Mouse (Mus musculus) T-helper 17 cell (primary cell): ENCODE results near the gene Hcn1.

ENCODE experiments used
- in situ Hi-C, 2 experiments: fragments of 300-600 bp; cut with MboI, MseI; formaldehyde crosslinking; loops; 1 replicate in 1 of 2; 2 replicates in 1 of 2; pipeline ENCODE4 v1.15.1; 2025; ENCODE audit warnings: high pct_unique_total_duplicates in 2 of 2

Hcn1 gene

DNA sequence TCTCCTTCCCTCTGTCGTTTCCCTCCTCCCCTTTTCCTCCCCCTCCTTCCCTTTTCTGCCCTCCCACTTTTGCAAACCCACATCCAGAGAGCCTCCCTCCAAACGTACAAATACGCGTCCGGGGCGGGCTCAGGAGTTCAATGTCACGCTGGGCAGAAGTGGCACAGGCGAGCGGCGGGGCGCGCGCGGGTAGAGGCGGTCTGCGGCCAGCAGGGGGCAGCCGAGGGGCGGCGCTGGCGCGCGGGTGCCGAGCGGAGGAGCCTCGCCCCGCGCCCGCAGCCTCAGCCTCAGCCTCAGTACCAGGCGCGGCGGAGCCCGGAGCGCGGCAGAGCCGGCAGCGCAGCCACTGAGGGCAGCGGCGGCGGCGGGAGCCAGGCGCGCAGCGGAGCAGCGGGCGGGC lies at the start of gene Hcn1:
Gene Hcn1 (plus strand): TSS at position 140 of the 400 bp plus-strand sequence.
- in situ Hi-C loops, result loop anchor here (5.0 to 10.0 kb wide), 2 partner anchors 753 to 755 kb away; no protein-coding TSS in a partner anchor

DNA sequence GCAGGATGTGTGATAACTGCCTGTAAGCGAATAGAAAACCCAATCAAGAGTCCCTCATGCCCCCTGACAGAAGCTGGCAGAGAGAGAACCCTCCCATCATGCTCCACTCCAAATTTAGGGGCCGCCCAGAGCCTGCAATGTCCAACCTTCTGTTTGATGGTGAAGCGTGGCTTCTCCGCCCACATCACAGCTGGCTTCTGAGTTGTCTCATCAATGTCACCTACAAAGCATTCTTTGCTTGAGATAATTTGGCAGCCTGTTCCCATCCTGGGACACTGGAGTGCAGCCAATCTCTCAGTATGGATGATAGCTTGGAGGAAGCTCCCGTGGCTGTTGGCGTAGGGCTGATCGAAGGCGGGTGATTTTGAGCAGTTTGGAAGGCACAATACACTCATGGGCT lies 34.9 kb upstream of the Hcn1 start:
- in situ Hi-C loops, result no loop called here

DNA sequence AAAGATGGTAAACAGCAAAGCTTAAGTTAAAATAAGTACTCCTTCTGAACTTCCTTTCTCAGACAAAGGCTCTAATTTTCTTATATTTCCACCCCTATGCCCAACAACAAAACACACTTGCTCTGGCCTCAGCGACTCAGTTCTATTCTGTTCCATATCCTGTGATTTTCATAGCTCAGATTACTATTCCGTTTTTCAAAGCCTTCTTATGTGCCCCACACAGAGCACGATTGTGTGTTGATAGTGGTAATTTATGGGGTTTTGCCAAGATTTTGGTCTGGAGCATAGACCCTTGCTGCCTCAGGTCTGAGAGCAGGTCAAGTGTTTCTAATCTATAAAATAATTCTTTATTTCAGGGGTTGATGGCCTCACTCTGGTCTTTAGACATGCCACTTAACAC lies 30.4 kb upstream of the Hcn1 start:
- in situ Hi-C loops, result no loop called here

DNA sequence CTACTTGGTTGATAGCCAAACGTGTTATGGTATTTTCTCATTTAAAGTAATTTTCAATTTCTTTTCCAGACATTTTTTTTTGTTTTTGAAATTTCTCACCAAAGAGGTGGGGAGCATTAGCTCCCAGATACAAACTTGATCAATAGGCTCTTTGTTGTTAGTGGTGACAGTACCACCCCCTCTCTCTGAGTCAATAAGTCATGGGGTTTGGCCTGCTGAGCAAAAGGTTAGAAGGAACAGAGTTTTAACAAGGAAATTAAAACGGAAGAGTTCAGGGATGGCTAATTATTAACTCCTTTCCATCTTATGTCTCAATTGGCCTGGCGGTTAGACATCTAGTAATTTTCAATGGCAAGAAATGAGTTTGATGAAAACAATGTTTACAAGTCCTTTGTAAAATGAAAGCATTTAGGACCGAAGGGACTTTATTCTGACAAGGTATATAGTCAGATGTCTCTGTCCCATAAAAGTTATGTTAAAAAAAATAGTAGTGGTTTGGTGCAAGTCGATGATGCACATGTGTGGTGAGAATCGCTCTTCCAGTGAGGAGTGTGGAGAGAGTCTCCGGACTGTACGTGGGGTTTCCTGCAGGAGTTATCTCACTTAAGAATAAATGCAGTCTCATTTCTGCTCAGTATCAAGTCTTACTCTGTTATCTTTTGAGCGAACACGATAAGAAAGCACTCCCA lies 7.5 kb upstream of the Hcn1 start:
- in situ Hi-C loops, result no loop called here

DNA sequence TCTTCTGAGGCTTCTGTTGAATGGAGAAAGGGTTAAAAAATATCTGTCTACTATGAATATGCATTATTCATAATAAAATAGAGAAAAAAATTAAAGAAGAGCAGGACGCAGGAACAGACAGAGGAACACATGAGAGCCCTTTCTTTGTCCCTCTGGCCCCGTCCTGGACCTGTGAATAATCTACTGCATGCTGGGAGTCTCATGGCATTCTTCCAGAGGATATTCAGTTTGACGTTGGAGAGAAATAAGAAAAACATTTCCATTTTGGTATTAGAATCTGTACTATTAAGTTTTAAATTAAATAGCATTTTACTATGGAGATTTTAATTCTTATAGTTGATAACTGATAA lies 7.0 kb upstream of the Hcn1 start:
- in situ Hi-C loops, result no loop called here

DNA sequence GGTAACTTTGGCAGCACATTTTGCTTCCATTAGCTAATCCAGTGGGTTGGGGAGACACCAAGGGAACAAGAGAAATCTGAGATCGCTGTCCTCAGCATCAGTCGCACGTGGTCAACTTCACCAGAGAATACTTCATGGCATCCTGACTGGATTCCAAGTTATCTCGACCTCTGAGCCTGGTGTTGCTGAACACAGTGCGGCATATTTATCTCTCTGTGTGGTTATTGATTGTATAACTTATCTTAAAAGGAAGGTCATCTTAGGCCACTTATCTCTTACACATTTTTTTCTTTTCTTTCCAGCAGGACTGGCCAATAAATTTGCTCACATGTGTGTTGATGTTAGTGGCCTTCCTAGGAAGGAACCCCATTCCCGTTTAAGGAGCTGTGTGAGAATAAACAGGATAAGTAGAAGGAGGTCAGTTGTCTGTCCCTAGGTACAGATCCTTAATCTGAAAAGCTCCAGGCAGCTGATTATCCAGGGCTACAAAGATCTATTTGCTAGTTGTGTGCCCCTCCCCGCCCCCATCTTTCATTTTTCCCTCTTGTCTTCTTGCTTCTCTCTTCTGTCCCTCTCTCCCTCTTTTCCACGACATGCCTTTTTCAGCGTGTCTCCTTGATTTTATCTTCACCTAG lies 672 bp upstream of the Hcn1 start:
- in situ Hi-C loops, result loop anchor here (5.0 to 10.0 kb wide), 2 partner anchors 753 to 756 kb away; no protein-coding TSS in a partner anchor

DNA sequence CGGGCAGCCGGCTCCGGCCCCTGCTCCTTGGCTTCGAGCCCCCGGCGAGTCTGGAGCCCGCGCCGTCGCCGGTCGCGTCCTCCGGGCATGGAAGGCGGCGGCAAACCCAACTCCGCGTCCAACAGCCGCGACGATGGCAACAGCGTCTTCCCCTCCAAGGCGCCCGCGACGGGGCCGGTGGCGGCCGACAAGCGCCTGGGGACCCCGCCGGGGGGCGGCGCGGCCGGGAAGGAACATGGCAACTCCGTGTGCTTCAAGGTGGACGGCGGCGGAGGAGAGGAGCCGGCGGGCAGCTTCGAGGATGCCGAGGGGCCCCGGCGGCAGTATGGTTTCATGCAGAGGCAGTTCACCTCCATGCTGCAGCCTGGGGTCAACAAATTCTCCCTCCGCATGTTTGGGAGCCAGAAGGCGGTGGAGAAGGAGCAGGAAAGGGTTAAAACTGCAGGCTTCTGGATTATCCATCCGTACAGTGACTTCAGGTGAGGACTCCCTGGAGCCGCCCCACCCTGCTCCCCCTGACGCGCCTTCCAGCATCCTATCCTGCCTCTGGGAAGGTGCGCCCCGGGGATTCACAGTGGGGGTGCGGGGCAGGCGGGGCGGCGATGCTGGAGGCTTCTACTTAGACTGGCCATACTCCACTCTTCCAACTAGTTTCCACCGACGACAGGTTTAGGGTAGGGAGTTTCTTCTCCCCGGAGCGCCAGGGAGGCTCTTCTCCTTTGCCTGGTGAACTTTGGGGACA lies 668 bp downstream of the Hcn1 start:
- in situ Hi-C loops, result loop anchor here (5.0 to 10.0 kb wide), 2 partner anchors 752 to 755 kb away; no protein-coding TSS in a partner anchor

DNA sequence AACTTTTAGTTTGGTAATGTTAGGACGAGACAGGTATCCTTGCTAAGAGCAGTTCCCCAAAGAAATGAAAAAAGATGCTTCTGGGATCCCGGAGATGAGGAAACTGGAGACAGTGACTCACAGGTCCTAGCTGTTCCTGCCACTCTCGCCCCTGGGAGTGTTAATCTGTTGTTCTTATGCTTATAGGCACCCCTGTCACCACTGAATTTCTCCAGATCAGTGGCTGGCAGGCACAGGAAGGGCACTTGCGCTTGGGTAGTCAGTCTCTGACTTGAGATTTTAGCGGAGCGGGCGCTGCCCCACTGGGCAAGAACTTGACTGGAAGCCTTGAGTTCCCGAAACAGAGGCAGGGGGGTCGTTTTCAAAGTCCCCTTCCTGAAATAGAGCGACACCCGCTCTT lies 1.3 kb downstream of the Hcn1 start:
- in situ Hi-C loops, result loop anchor here (5.0 to 10.0 kb wide), 2 partner anchors 751 to 754 kb away; no protein-coding TSS in a partner anchor

DNA sequence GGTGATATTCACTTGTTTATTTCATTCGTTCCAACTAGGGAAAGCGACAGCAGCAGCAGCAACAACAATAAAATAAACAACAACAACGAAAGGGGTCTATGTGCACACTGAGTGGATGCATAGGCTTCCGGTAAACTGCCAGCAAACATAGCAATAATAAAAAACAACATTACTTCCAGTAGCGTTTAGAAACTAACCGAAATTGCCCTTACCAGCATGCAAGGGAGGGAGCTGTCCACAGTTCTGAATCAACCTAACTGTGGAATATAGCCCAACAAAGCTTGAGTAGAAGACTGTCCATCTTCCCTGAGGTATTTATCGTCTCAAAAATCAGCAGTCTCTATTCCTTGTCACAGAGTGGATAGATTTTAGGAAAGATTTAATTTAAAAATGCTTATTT lies 2.0 kb downstream of the Hcn1 start:
- in situ Hi-C loops, result loop anchor here (5.0 to 10.0 kb wide), 2 partner anchors 751 to 753 kb away; no protein-coding TSS in a partner anchor

DNA sequence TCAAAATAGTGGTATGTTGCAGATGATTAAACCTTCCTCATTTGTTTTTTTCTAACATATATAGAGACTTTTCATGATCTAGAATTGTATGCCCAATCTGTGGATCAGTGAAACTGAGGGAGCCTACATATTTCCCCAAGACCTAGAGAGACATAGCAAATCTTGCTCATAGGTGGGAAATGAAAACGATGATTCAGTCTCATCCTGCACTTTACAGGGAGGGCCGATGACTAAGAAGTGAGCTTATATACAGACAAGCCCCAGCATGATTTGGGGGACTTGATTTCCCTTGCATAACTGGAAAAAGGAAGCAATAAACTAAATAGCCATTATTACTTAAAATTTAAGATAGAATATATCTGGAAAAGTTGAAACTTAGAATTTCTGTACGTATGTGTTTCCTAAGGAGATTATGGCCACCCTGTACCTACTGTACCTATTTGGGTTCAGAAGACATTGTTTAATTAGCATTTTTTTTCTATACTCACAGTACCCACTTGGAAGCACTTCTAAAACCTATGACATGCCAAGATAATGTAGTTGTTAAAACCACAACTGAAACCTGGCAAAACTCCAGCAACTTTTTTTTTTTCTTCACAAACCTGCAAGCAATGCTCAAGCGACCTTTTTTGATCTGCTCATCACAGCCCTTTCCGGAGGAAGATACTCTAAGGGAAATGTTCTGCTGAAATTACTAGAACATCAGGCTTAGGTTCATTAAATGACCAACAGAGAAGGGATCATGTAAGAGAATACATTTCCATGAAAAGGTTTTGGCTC lies 3.0 kb downstream of the Hcn1 start:
- in situ Hi-C loops, result loop anchor here (5.0 to 10.0 kb wide), 3 partner anchors 617 to 752 kb away; no protein-coding TSS in a partner anchor

DNA sequence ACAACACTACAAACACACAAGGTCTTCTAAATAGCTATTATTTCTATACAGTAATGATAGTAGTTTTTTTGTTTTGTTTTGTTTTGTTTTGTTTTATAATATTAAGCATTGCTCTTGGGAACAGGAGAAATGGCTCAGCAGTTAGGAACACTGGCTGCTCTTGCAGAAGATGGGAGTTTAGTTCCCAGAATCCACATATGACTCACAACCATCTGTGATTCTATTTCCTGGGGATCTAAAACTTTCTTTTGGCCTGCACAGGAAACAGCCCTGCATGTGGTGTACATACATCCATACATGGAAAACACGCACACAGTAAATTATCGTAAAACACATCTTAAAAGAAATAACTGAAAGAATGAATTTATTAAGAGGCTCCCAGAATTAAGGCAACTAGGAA lies 9.8 kb downstream of the Hcn1 start:
- in situ Hi-C loops, result loop anchor here in 1 of 2 experiments (10.0 kb wide), 1 partner anchor 373 kb away; no protein-coding TSS in a partner anchor

DNA sequence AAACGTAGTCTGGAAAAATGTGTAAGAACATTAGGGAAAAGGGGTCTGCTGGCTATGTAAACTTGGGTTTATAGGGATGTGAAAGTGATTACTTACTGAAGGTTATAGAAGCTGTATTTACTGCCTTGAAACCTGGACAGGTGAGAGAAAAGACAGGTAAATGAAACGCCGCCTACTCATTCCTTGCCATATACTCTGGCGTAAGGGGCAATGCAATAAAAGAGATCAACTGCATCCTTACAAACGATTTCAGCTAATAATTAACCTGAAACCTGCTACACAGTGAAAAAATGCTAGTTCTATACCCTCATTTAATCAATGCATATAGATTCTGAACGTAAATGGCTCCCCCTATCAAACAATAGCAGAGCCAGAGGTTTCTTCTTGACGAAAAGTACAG lies 17.4 kb downstream of the Hcn1 start:
- in situ Hi-C loops, result loop anchor here in 1 of 2 experiments (10.0 kb wide), 1 partner anchor 365 kb away; no protein-coding TSS in a partner anchor

DNA sequence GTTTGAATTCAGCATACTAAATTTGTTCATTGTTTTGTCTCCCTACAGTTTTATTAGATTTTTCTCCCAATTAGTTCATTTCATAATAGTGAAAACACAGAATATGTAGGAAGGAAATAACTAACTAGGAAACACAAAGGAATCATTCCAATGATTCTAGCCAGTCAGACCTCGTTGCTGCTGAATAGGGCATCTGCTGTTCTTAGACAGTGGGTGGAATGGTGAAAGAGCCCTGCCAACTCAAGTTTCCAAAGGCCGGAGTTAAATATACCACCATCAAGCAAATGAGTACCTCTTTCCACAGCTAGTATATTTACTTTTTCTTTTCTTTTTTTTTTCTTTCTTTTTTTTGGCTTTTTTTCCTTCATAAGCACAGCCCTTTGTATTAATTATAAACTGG lies 55.4 kb downstream of the Hcn1 start:
- in situ Hi-C loops, result no loop called here

DNA sequence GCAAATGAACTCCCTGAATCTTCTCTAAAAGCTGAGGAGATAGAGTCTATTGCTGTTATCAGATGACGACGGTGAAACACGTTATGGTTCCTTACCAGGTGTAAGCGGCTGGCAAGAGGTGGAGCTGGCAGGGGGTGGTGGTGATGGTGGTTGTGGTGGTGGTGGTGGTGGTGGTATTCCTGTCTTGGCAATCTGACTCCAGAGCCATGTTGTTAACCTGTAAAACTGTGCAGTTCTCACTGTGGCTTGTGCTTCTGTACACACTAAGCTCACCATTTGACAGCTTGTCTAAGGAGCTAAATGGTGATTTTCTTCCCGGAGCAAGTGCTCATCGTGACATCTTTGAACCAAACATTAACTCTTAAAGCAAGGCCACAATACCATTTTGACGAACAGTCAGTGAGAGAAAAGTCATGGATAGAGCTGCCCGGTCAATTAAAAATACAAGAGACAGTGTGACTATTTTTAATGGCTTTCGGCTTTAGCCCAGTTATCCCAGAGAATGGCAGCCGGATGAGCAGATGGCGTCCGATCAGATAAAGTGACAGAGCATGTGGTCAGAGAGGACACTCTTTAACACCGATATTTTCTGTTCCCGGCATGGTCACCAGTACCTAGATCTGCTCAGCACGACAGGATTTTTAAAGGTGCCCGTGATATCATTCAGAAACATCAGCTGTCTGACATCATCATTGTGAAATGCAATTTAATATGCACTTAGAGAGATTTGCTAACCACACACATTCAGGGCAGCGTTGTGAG lies 56.5 kb downstream of the Hcn1 start:
- in situ Hi-C loops, result no loop called here

DNA sequence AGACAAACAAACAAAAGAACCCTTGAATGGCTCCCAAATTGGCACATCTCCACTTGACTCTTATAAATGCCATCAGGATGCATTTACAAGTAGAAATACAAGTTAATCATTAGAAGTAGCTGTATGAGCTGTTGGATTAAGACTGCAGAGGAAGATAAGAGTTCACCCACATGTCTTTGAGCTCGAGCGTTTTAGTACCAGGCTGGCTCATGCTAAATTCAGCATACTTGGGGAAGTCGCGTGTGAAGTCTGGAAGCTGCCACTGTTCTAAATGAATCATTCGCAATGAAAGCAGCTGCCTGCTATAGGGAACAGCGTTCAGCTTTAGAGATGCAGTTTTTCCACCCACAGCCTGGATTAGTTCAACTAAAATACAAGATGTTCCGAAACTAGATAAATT lies 57.4 kb downstream of the Hcn1 start:
- in situ Hi-C loops, result no loop called here

DNA sequence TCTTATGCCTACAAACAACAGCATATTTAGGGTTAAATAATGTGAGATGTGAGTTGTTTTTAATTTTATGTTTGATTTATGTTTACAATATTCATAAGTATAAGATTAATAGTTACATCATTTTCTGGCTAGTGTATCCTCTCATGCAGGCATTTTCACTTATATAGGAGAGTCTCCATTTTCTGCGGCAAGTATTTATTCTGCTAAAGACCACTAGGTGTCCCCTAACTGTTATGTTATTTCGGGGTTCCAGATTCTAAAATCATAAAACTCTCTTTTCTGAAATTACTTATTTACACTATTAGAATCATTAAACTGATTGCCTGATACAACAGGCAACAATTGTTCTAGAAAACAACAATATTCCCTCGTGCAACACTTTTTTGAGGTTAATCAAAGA lies 60.5 kb downstream of the Hcn1 start:
- in situ Hi-C loops, result no loop called here

DNA sequence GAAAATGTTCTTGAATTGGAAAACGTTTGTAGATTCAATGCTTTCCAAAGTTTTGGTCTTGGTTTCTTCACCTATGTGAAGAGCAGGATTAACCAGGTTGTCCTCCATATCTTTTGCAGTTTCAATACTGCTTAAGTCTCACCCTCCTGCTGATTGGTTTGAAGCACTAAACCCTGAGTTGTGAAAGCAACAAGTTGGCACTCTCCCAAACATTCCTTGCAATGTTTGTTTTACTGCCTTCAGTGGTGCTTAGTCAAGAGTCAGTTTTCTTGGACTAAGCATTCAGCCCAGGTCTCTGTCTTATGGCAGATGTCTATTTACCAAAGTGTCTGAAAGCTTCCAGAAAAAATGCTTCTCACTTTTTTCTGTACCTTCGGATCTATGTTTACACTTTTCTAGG lies 67.2 kb downstream of the Hcn1 start:
- in situ Hi-C loops, result no loop called here

DNA sequence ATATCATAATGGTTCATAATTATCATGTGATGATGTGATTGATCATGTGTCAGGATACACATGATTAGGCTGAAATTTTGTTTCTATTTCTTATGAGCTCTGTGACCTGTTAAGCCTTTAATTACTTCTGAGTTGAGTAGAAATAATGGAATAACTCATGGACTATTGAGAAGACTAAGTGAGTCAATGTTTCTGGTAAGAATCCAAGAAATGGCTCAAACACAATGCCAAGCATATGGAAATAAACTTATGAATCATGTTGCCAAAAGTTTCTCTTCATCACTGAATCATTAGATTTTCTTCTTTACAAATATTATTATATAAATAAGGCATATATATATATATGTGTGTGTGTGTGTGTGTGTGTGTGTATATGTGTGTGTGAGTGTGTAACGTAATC lies 69.7 kb downstream of the Hcn1 start:
- in situ Hi-C loops, result no loop called here

DNA sequence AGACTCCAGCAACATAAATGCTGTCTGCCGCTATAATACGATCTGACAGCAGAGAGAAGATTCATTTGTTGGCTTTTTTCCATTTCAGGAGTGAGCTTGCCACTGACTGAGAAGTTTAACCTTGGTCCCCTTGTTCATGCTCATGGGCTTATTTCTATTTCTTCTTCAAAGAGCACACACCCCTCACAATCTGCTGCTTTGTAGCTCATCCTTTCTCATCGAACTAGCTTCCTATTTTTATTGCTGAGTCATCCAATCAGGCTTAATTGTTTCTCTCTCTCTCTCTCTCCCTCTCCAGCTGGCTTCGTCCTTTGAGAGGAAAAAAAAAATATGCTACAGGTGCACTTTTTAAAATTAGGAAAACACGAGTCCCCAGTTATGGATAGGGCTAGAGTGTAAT lies 74.3 kb downstream of the Hcn1 start:
- in situ Hi-C loops, result loop anchor here in 1 of 2 experiments (25.0 kb wide), 1 partner anchor 1936 kb away; the partner anchor contains the start of gene Ccl28

DNA sequence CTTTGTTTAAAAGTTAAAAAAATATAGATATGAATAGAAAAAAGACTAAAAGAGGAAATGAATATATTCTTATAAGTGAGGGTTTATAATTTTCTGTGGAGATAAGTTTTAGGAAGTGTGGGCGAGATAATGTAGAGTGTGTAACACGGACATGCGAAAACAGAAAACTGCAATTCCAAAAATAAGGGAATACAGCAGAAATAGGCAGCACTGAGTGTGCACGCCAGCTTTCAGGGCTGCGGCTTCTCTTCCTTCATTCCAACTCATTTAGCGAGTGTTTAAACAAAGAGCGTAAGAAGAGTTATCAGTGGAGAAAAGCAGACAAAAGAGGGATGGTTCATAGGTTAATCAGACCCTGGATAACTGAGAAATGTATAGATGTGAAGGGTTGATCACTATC lies 85.5 kb downstream of the Hcn1 start:
- in situ Hi-C loops, result loop anchor here in 1 of 2 experiments (25.0 kb wide), 1 partner anchor 1925 kb away; the partner anchor contains the start of gene Ccl28
